Mouse (Mus musculus) forebrain, embryonic 14.5 days (tissue): Measurements from ENCODE around the gene Ly6g5c. TPM values are rescaled to one million over a fixed set of nuclear protein-coding genes. Genes with fewer than 3 reads are reported as not detected.

Experiments used
- ATAC-seq: fragments of 200-750 bp; cut with Nextera tagmentation; 2 replicates; pipeline ENCODE4 v1.8.0; 2017; ENCODE audit warnings: mild to moderate bottlenecking, moderate library complexity
- DNase-seq: peaks from one replicate; pipeline ENCODE4 v3.0.0-alpha.2; 2015; ENCODE audit warnings: low spot score
- H3K27ac ChIP-seq: fragments of 300-500 bp; sonication (generic); 2 replicates; pipeline ENCODE4 v1.5.1; 2014; ENCODE audit warnings: low read depth, mild to moderate bottlenecking, control low read depth, low read length, moderate library complexity
- H3K27me3 ChIP-seq: fragments of 300-500 bp; sonication (generic); replicated peaks from 2 replicates; pipeline ENCODE4 v1.6.1; 2014; ENCODE audit warnings: low read length, control low read depth, mixed read lengths; ENCODE audit not compliant: control insufficient read depth, insufficient read depth
- H3K36me3 ChIP-seq: fragments of 300-500 bp; sonication (generic); 2 replicates; pipeline ENCODE4 v1.6.1; 2014; ENCODE audit warnings: low read length, control low read depth; ENCODE audit not compliant: control insufficient read depth, insufficient read depth
- H3K4me1 ChIP-seq: fragments of 300-500 bp; sonication (generic); 2 replicates; pipeline ENCODE4 v1.6.1; 2014; ENCODE audit warnings: antibody characterized with exemption, low read length, control low read depth; ENCODE audit not compliant: control insufficient read depth, insufficient read depth
- H3K4me2 ChIP-seq: fragments of 300-500 bp; sonication (generic); 2 replicates; pipeline ENCODE4 v1.6.1; 2014; ENCODE audit warnings: mild to moderate bottlenecking, control low read depth, low read length
- H3K4me3 ChIP-seq: fragments of 300-500 bp; sonication (generic); 2 replicates; pipeline ENCODE4 v1.5.1; 2014; ENCODE audit warnings: low read depth, low read length, control low read depth
- H3K9ac ChIP-seq: fragments of 300-500 bp; sonication (generic); 2 replicates; pipeline ENCODE4 v1.6.1; 2014; ENCODE audit warnings: mild to moderate bottlenecking, low read length, control low read depth, moderate library complexity
- H3K9me3 ChIP-seq: fragments of 300-500 bp; sonication (generic); replicated peaks from 2 replicates; pipeline ENCODE4 v1.6.1; 2016; ENCODE audit warnings: low read length, control low read depth, mixed read lengths; ENCODE audit not compliant: control insufficient read depth
- WGBS: fragments of 180-500 bp; shearing (Covaris S2); extraction: QIAGEN DNeasy Blood & Tissue Kit; methylation state at CpG from one replicate; pipeline ENCODE4 v1.1.7; 2014; 5-methylcytosine and 5-hydroxymethylcytosine counted together
- polyA plus RNA-seq: library from polyadenylated mRNA; unstranded; fragments of >200 nt; fragmentation: Nextera tagmentation; extraction: Ambion mirVana; gene quantifications from 2 replicates; pipeline ENCODE4 v1.2.1, GENCODE M21; 2014

Gene Ly6g5c
- polyA plus RNA-seq, result not detected in 2 replicates

GRCm38 (mm10) chr17:35108097-35108496, at the start of gene Ly6g5c:
Gene Ly6g5c (plus strand): TSS chr17:35108279.
- H3K4me2 ChIP-seq, result no peak within 1 kb of the TSS
- no peak for DNase-seq
- no peaks in the 10 kb centered on the region for H3K9me3 ChIP-seq
- no peaks in the 10 kb centered on the region for H3K27me3 ChIP-seq
- H3K4me1 ChIP-seq, result no peaks in the 10 kb centered on the region
- H3K27ac ChIP-seq, result no peak within 1 kb of the TSS
- H3K4me3 ChIP-seq, result no peak within 1 kb of the TSS
- no peak for ATAC-seq
- no peak within 1 kb of the TSS for H3K9ac ChIP-seq
- peaks cover 13% of the 10 kb centered on the region for H3K36me3 ChIP-seq
- WGBS, result 89% methylated on average over 6 of the region's 6 CpGs

- H3K36me3 ChIP-seq, result peaks cover 68% of the 10 kb centered on the region
- H3K27me3 ChIP-seq, result no peaks in the 10 kb centered on the region
- no peaks in the 10 kb centered on the region for H3K9me3 ChIP-seq
- WGBS, result 75% methylated on average over 9 of the region's 9 CpGs
- DNase-seq, result no peak
- H3K27ac ChIP-seq, result peak overlapping the region; percentile 93; the same call in 1 of the 2 replicates
- peak overlapping the region; percentile 94 for H3K4me2 ChIP-seq
- H3K4me3 ChIP-seq, result peak overlapping the region; percentile 70; the same call in 1 of the 2 replicates
- ATAC-seq, result no peak
- peaks cover 13% of the 10 kb centered on the region for H3K4me1 ChIP-seq
- peak overlapping the region; percentile 89 for H3K9ac ChIP-seq
Observed at GRCm38 (mm10) chr17:35058316-35058715, 49.8 kb upstream of the Ly6g5c start.

GRCm38 (mm10) chr17:35058911-35059892, 48.9 kb upstream of the Ly6g5c start, which contains the start of gene Ddah2:
Gene Ddah2 (plus strand): TSS chr17:35059035.
- peaks cover 64% of the 10 kb centered on the region for H3K36me3 ChIP-seq
- WGBS, result under 1% methylated on average over 57 of the region's 57 CpGs
- peak; percentile 92 for ATAC-seq

GRCm38 (mm10) chr17:35060071-35060470, 48.0 kb upstream of the Ly6g5c start:
- Histone ChIP-seq H3K4me2 (peak overlapping the region; percentile 94), H3K9ac (peak overlapping the region; percentile 89), H3K36me3 (peaks cover 59% of the 10 kb centered on the region), H3K4me3 (peak overlapping the region; percentile 70), H3K27me3 (peaks cover 12% of the 10 kb centered on the region), H3K4me1 (peaks cover 15% of the 10 kb centered on the region), H3K27ac (peak overlapping the region; percentile 93; the same call in 1 of the 2 replicates), H3K9me3 (no peaks in the 10 kb centered on the region)
- 20% methylated on average over 14 of the region's 14 CpGs for WGBS
- DNase-seq (no peak), ATAC-seq (peak; percentile 1; the same call in 1 of the 2 replicates)

More at GRCm38 (mm10) chr17:35058911-35059892, 48.9 kb upstream of the Ly6g5c start, which contains the start of gene Ddah2:
- Histone ChIP-seq H3K9me3 (no peaks in the 10 kb centered on the region), H3K9ac (peak within 1 kb of the TSS; percentile 89), H3K4me1 (peaks cover 13% of the 10 kb centered on the region), H3K4me2 (peak within 1 kb of the TSS; percentile 94), H3K27me3 (0 out of 2 replicates have a peak, but pooled peaks cover 5% of the 10 kb centered on the region), H3K27ac (peak within 1 kb of the TSS; percentile 93), H3K4me3 (peak within 1 kb of the TSS; percentile 70)
- peak; percentile 95 for DNase-seq

GRCm38 (mm10) chr17:35060737-35061297, 47.3 kb upstream of the Ly6g5c start:
- peak overlapping the region; percentile 89; the same call in 1 of the 2 replicates for H3K9ac ChIP-seq
- peak overlapping the region; percentile 70 for H3K4me3 ChIP-seq
- 60% methylated on average over 22 of the region's 22 CpGs for WGBS
- no peaks in the 10 kb centered on the region for H3K9me3 ChIP-seq
- no peak overlapping the region for H3K27ac ChIP-seq
- H3K4me1 ChIP-seq, result peaks cover 20% of the 10 kb centered on the region
- H3K4me2 ChIP-seq, result peak overlapping the region; percentile 94
- no peak for DNase-seq
- H3K36me3 ChIP-seq, result peaks cover 51% of the 10 kb centered on the region
- peaks cover 19% of the 10 kb centered on the region for H3K27me3 ChIP-seq
- no peak for ATAC-seq

GRCm38 (mm10) chr17:35061299-35061698, 46.8 kb upstream of the Ly6g5c start:
- WGBS, result 84% methylated on average over 8 of the region's 8 CpGs
- H3K4me1 ChIP-seq, result peaks cover 20% of the 10 kb centered on the region
- H3K9ac ChIP-seq, result no peak overlapping the region
- DNase-seq, result no peak
- no peak overlapping the region for H3K4me3 ChIP-seq
- peaks cover 46% of the 10 kb centered on the region for H3K36me3 ChIP-seq
- no peaks in the 10 kb centered on the region for H3K9me3 ChIP-seq
- H3K4me2 ChIP-seq, result no peak overlapping the region; the same call in 1 of the 2 replicates
- ATAC-seq, result no peak
- H3K27ac ChIP-seq, result no peak overlapping the region
- peaks cover 24% of the 10 kb centered on the region for H3K27me3 ChIP-seq

- no peak for ATAC-seq
- DNase-seq, result no peak
- Histone ChIP-seq H3K36me3 (peaks cover 29% of the 10 kb centered on the region), H3K9ac (no peak overlapping the region), H3K27me3 (peaks cover 32% of the 10 kb centered on the region), H3K4me1 (peaks cover 20% of the 10 kb centered on the region), H3K4me3 (no peak overlapping the region), H3K4me2 (no peak overlapping the region), H3K9me3 (no peaks in the 10 kb centered on the region), H3K27ac (no peak overlapping the region)
- 93% methylated on average over 3 of the region's 3 CpGs for WGBS
Observed at GRCm38 (mm10) chr17:35063466-35063865, 44.6 kb upstream of the Ly6g5c start.

- DNase-seq (no peak), ATAC-seq (no peak)
- Histone ChIP-seq H3K9me3 (no peaks in the 10 kb centered on the region), H3K27me3 (peaks cover 32% of the 10 kb centered on the region), H3K9ac (no peak overlapping the region), H3K4me3 (0 out of 2 replicates have a peak overlapping the region, but pooled peaks have one; percentile 17), H3K4me2 (no peak overlapping the region; the same call in 1 of the 2 replicates), H3K36me3 (peaks cover 28% of the 10 kb centered on the region), H3K4me1 (peaks cover 17% of the 10 kb centered on the region), H3K27ac (no peak overlapping the region)
- WGBS, result 32% methylated on average over 10 of the region's 10 CpGs
Observed at GRCm38 (mm10) chr17:35064378-35064877, 43.7 kb upstream of the Ly6g5c start.
